Mouse (Mus musculus) brain, embryonic 18.5 days (tissue): Measurements from ENCODE around the gene Sptlc2.
A peak's percentile ranks its signal among the peaks of the same experiment; 100 is the strongest.
"Not testable (repeated sequence)": the region's sequence is repeated elsewhere in the genome, so short reads cannot be mapped to it uniquely, and the experiment has no call there.

ENCODE experiments used
- DNase-seq: peaks from one replicate; pipeline ENCODE4 v3.0.0-alpha.2; 2012; ENCODE audit warnings: low read depth, low spot score

The Sptlc2 gene

GRCm38 (mm10) chr12:87278118-87278730, 109.9 kb downstream of the Sptlc2 start:
- DNase-seq: no peak

GRCm38 (mm10) chr12:87277251-87277650, 110.9 kb downstream of the Sptlc2 start:
- DNase-seq: not testable (repeated sequence)

- DNase-seq: no peak
Measured at GRCm38 (mm10) chr12:87274853-87275831, 113.0 kb downstream of the Sptlc2 start.

- no peak for DNase-seq
Measured at GRCm38 (mm10) chr12:87267682-87268081, 120.5 kb downstream of the Sptlc2 start.

GRCm38 (mm10) chr12:87266827-87267603, 121.1 kb downstream of the Sptlc2 start:
- DNase-seq: no peak

DNA sequence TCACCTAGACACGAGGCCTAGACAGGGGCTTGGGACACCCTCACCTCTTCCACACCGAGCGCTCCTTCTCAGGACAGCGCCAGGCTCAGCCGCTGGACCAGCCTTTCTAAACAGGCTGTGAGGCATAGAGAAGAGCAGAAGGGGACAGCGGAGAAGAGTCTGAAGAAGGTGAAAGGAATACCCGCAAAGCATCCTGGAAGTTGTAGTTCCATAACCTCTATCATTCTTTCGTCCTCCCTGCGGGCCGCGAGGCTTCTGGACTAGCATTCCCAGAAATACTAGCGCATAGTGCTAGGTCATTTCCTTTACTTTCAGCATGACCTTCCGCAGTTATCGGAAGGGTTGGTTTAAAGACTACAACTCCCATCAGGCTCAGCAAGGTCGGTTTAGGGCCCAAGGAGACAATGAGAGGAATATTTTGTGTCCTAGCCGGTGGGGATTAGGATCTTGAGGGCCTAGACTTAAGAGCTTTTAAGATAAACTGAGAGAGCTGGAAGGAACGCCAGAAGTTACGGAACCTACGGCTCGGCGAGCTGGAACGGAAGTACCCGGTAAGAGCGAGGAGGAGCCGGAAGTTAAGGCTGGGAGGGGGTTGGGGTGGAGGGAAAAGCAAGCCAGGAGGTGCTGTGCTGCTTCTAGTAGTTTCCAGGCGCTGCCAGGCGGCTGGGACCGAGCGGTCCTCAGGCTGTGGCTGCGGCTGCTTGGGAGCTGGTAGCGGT, 121.9 kb downstream of the Sptlc2 start, which contains the start of the genes Vipas39 and Ahsa1:
Gene Vipas39, minus strand, starts transcription at position 149 of the 719 bp plus-strand sequence.
Gene Ahsa1, plus strand, starts transcription at position 372 of the 719 bp plus-strand sequence.
- peak; percentile 96 for DNase-seq

DNA sequence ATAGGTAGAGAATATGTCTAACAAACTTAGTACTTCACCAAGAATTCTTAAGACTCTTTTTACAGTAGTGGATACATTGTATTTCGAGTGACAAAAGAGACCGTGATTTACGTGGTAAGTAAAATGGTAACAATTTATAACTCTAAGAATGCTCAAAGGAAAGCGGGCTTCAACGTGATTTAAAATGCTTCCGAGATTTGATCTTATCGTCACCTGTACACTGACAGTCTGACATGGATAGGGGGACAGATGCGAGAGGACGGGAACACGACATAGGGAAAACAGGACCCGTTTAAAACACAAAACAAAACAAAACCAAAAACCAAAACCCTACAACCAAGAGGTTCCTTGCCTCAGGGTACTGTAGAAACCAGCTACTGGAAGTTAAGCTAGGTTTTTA, 122.7 kb downstream of the Sptlc2 start:
- DNase-seq: no peak

- no peak for DNase-seq
Measured at GRCm38 (mm10) chr12:87260562-87260961, 127.6 kb downstream of the Sptlc2 start.

DNA sequence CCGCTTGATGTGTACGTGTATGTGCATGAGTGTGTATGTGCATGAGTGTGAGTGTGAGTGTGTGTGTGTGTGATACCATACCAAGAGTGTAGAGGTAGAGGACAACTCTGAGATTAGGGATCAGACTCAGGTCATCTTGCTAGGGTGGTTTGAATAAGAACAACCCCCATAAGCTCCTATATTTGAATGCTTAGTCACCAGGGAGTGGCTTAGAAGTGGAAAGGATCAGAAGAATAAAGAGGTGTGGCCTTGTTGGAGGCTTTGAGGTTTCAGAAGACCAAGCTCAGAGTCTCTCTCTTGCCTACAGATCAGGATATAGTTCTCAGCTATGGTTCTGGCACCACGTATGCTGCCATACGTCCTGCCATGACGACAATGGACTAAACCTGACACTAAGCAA, 131.5 kb downstream of the Sptlc2 start:
- DNase-seq: no peak
